Mouse (Mus musculus): ENCODE results near the gene Lhpp.

GRCm38 (mm10) chr7:132751716-132752115, 141.3 kb downstream of the Lhpp start:
- TF ChIP-seq POLR2A (IDR thresholded peaks at IDR 0.05; ENCODE audit: extremely low read depth, insufficient read depth, low read length), result no peak
- no peak for TF ChIP-seq CTCF (IDR thresholded peaks at IDR 0.05; ENCODE audit: extremely low read depth, insufficient read depth, low read length)
